Mouse (Mus musculus) brain, embryonic 14.5 days (tissue): ENCODE data around the gene Rnf111. TPM values are rescaled to one million over a fixed set of nuclear protein-coding genes. Genes with fewer than 3 reads are reported as not detected.

Experiments used
- DNase-seq: peaks from one replicate; pipeline ENCODE4 v3.0.0-alpha.2; 2011; ENCODE audit warnings: low read depth
- CTCF ChIP-seq: fragments of 200-500 bp; IDR thresholded peaks from 2 replicates; pipeline ENCODE4 v1.5.1; 2012; ENCODE audit warnings: inconsistent platforms, mild to moderate bottlenecking, moderate library complexity, borderline replicate concordance; ENCODE audit not compliant: insufficient read depth, insufficient read length; ENCODE audit errors: extremely low read depth
- POLR2A ChIP-seq: fragments of 200-500 bp; IDR thresholded peaks from 2 replicates; pipeline ENCODE4 v1.6.1; 2012; ENCODE audit warnings: mild to moderate bottlenecking, inconsistent platforms, borderline replicate concordance; ENCODE audit not compliant: poor library complexity, insufficient read depth, insufficient read length, severe bottlenecking; ENCODE audit errors: extremely low read depth
- polyA plus RNA-seq: library from polyadenylated mRNA; depleted of rRNA; stranded (reverse); fragments of >200 nt; gene quantifications from 2 replicates; pipeline ENCODE4 v1.2.3, GENCODE M21; 2012

Rnf111 gene
- polyA plus RNA-seq, 1 experiment: 55.2 TPM

DNA sequence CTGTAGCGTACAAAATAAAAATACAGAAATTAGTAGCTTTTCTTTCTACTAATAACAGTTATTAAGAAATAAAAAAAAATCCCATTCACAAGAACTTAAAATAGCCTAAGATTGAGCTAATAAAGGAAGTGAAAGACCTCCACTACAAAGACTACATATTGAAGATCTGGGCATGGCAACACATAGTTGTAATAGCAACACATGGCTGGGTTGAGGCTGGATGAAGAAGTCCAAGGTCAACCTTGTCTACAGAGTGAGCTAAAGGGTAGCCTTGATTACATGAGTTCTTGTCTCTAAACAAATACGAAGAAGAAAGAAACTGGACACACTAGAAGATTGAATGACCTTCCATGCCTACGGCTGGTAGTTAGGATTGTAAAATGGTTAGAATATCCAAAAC lies 20.3 kb upstream of the Rnf111 start:
- no peak for DNase-seq
- no peak for TF ChIP-seq POLR2A
- TF ChIP-seq CTCF: no peak

- TF ChIP-seq CTCF (no peak), POLR2A (no peak)
- no peak for DNase-seq
Measured at GRCm38 (mm10) chr9:70520651-70521050, 17.1 kb upstream of the Rnf111 start.

- no peak for DNase-seq
- no peak for TF ChIP-seq CTCF
- no peak for TF ChIP-seq POLR2A
Measured at GRCm38 (mm10) chr9:70511681-70512080, 8.2 kb upstream of the Rnf111 start.

DNA sequence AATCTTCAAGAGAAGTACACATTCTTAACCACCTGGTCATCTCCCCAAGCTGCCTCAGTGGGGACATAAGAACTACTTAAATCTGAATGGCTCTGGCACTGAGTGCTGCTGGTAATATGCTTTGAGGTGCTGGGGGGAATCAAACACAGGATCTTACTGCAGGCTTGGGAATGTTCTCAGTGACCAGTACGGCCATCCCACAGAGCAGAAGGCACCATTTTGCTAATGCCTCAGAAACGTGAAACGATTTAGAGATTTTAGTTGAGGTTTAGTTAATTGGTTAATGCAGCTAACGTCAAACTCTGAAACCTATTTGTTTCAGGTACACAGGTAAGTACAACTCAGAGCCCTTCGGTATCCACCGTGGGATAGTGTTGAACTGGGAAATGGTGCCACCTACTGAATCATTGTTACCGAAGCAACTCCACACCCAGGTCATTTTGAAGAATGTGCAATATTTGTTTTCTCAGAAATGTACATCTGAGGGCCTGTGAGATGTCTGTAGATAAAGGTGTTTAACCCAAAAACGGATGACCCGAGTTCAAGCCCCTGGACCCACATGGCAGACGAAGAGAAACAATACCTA lies 7.6 kb upstream of the Rnf111 start:
- TF ChIP-seq POLR2A: no peak
- no peak for TF ChIP-seq CTCF
- DNase-seq: no peak

DNA sequence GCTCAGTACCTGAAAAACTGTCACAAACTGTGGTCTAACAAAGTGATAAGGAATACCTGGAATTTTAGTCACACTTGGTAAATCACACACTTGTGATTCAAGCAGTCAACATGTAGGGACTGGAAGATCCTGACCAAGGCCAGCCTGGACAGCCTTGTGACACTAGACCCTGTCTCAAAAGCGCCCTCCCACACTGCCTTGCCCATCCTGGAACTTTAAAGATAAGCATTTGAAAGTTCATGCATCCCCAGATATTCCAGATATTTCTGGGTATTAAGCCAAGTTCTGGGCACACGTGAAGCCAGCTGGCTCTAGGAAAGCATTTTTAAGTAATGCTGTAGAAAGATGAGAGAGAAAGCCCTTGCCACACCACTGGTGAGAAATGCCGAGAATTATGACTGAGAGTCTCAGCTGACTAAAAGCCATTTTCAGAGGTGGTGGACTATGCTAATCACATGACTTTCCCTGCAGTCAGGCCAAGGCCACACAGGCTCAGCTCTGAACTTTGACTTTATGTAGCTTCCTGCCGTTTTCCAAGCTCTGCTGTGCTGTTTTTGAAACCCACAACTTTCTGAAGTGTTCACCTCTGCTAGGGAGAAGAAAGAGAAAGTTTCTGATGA lies 6.5 kb upstream of the Rnf111 start:
- DNase-seq: no peak
- TF ChIP-seq POLR2A (no peak), CTCF (no peak)

DNA sequence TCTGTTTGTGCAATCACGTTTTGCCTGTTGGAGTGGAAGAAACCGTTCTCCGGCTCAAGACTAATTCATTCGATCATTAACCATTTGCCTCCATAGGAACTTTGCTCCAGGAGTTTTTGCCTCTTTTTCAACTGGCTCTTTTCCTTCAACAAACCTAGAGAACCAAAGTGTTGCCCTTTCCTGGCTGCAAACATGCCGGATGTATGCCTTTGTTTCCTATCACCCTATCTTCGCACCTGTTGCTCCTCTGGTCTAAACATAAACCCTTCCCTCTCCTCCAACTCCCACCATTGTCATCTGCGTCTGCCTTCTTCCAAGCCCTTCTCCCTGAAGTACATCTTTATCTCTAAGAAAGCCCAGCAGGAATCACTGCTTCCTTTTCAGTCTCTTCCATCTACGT lies 3.3 kb upstream of the Rnf111 start:
- no peak for TF ChIP-seq CTCF
- no peak for TF ChIP-seq POLR2A
- DNase-seq: no peak

GRCm38 (mm10) chr9:70506186-70506585 lies 2.7 kb upstream of the Rnf111 start:
- DNase-seq: no peak
- no peak for TF ChIP-seq CTCF
- no peak for TF ChIP-seq POLR2A

DNA sequence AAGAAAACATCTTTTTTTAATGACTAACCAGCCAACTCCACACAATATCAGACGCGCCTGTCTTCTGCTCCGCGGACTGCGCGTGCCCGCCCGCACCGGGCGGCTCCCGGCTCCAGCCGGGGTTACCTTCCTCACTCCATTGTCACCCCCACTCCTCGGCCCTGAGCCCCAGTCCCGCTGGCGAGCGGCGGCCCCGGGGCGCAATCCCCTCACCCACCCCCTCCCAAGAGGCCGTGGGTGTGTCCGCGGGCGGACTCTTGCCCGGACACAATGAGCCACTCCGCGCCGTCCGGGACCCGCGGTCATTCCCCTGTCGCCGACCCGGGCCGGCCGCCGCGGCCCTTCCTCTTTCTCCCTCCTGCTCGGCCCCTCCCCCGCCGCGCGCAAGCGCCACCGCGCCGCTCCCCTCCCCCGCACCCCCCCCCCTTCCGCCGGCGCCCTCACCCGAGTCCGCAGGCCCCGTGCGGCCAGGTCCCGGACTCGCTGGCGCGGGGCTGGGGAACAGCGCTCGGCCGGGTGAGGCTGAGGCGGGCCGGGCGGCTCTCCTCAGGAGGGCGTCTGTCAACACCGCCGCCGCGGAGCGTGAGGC lies 416 bp downstream of the Rnf111 start:
- DNase-seq: no peak
- TF ChIP-seq POLR2A (0 out of 2 replicates have a peak, but pooled peaks have one; percentile 27), CTCF (no peak)

DNA sequence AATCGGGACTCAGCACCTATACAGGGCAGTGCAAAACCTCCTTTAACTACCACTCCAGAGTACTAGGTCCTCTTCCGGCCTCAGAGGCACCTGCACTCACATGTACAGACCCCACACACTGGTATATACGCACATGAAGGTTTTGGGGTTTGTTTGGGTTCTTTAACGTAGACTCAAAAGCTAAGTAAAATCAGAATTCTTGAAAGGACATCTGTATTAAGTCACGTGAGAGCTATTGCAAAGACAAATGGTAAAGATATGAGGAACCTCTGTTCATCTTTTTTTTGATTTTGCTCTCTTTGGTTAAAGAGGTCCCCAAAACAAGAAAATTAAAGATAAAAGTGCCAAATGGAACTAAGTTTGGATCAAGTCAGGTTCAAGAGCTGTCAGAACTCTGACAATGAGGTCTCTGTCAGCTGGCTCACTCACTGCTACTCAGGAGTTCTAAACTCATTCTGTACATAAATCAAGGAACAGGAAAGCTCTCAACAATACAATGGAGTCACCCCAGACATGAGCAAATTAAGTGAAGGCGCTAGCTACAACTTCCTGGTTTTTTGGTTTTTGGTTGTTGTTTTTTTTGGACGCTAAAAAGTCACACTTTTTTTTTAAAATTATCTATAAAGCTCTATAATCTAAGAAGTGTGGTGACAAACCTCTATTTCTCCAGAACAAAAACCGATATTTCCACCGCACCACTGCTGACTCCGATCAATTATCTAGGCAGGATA lies 1.1 kb downstream of the Rnf111 start:
- DNase-seq: peak; percentile 16

DNA sequence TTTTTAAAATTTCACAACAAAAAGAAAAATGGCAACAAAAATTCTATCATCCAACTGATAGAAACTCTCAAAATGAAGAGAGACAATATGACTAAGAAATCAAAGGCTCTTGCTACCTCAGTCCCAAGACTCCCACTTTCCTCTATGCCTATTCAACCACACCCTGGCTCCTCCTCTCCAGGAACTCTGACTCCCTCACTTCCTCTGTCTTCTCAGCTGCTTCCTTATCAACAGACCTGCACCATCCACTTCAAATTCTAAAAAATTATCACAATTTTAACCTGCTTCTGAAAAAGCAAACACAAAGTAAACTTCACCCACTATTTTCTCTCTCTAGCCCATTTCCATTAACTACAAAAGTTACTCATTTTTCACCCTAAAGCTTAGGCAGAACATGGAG lies 6.5 kb downstream of the Rnf111 start:
- no peak for TF ChIP-seq POLR2A
- TF ChIP-seq CTCF: no peak
- DNase-seq: no peak

More for the DNA sequence above, 1.1 kb downstream of the Rnf111 start:
- TF ChIP-seq POLR2A: no peak
- TF ChIP-seq CTCF: no peak

DNA sequence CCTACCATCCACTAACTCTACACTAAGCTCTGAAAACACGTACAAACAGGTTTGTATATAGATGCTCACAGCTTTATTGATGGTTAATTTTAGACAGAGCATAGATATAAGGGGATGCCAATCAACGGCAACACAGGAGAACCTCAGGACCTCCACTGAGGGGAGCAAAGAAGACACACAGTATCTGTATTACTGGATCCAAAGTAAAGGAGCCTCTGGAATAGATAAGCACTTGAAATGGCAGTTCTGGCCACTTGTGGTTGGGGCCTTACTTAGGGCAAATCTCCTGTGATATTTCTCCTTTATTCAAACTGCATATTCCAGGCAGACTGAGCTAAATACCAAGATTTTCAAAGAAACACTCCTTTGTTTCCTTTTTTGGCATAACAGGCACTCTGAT lies 10.5 kb downstream of the Rnf111 start:
- no peak for DNase-seq
- TF ChIP-seq POLR2A (no peak), CTCF (no peak)

GRCm38 (mm10) chr9:70491176-70491575 lies 12.3 kb downstream of the Rnf111 start:
- DNase-seq: no peak
- no peak for TF ChIP-seq POLR2A
- TF ChIP-seq CTCF: no peak

DNA sequence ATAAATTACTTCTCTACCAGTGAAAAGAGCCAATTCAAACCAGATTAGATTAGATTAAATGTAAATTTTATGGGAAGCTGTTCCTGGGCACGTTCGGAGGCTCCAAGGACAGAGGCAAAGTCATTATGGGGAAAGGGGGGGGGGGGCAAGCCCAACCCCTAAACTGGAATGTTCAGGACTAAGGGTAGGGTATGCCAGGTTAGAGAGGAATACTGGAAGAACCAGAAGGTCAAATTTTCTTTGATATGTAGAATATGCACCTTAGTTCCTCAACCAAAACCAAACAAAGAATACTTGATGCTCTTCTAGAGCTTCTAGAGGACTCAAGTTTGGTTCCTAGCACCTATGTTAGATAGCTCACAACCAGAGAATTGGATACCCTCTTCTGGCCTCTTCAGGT lies 16.1 kb downstream of the Rnf111 start:
- DNase-seq: no peak
- TF ChIP-seq CTCF (no peak), POLR2A (no peak)
